Mouse (Mus musculus) brain, embryonic 18.5 days (tissue): ENCODE measurements around the gene Ccpg1.

ENCODE experiments used
- DNase-seq: peaks from one replicate; pipeline ENCODE4 v3.0.0-alpha.2; 2012; ENCODE audit warnings: low read depth, low spot score

Ccpg1 gene

DNA sequence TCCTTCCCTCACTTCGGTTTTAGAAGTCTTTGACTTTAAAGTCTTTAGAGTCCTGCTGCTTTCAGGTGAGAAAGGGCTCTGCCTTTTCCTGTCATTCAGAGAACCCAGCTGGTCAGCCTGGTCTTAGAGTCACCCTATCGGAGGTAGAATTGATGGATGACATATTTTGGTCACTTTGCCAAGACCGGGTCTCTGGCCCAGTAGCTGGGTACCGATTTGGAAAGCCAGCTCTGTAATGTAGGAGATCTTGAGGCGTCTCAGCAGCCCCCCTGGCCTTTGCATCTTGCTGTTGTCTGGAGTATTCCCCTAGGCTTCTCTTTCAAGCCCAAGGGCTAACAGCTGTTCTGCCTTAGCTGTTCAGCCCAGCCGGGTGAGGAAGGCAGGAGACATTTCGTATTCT lies 60.0 kb downstream of the Ccpg1 start:
- DNase-seq = no peak

DNA sequence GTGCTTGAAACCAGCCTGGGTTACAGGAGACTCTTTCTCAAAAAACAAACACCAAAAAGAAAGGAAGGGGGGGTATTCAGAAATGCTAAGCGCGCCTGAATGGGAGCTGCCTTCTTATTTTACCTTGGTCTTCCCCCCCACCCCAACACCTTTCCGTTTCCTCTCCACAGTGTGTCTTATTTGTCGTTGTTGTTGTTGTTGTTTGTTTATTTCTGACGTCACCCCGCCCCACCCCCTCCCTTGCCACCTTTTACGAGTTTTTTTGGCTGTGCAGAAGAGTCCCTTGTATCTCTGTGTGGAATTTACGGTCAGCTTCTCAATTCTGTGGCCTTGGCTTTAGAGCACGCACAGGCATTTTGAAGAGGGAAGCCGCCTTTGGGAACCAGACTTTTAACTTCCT lies 60.5 kb downstream of the Ccpg1 start:
- no peak for DNase-seq

DNA sequence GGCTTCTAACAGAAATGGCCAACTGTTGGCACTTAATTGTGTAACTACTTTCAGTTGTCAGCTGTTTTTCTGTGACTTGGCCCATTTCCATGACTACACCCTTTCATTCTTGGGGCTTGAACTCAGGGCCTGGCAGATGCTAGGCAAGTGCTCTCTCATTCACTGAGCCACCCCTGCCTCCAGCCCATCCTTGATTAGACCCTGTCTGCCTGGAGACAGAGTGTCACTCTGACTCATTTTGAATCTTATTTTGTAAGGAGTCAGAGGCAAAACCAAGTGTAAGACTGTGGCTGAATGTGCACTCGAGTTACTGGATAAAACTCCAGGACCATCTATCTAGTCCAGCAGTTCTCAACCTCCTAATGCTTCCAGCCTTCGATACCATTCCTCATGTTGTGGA lies 62.7 kb downstream of the Ccpg1 start:
- DNase-seq = no peak

DNA sequence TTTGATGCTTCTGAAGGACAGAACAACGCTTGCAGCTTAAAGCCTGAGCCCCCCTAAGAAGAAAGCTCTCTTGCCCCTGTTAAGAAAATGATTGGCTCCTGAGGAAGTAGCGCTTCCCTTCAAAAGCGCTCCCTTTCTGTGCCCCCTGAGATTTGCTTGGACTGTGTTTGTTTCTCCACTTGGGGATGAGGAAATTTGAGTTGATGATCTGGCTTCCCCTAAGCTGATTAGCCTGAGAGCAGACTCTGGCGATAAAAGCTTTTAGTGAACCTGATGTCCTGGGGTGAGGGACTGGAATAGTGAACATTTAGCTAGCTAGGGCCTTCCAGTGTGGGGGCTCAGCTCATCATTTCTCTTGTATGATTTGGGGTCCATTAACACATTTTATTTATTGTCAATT lies 63.7 kb downstream of the Ccpg1 start:
- DNase-seq = no peak

DNA sequence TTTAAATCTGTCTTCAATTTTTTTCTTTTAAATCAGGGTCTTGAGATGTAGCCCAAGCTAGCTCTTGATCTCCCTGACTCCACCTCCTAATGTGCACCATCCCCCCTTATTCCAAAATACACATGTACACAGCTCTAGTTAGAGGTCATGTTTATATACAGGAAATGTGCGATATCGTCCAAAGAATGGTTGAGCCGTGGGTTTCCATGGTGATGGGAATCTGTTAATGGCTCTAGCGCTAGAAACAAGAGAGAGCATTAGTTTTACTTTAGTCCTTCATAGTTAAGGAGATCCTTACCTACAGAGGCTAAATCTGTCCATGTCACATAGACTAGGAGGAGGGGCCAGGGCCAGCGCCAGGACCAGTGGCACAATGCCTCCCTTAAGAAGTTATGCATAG lies 64.6 kb downstream of the Ccpg1 start:
- DNase-seq = no peak

DNA sequence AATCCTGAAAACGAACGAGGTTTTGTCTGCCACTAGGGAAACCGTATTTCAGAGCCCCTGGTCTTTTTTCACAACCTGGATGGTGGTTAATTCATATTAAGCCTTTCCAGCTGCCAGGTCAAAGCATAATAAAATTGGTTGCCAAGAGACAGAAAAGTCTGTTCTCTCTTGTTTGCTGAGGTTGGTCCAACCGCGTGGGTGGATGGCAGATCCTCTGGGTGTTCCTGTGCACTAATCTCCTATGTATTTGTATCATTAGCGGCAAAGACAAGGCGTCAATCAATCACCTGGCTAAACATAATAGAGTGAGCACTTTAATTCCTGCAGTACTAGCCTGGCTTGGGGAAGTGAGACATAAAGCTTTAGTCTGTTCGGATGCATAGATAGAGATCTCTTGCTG lies 65.4 kb downstream of the Ccpg1 start:
- DNase-seq = no peak

DNA sequence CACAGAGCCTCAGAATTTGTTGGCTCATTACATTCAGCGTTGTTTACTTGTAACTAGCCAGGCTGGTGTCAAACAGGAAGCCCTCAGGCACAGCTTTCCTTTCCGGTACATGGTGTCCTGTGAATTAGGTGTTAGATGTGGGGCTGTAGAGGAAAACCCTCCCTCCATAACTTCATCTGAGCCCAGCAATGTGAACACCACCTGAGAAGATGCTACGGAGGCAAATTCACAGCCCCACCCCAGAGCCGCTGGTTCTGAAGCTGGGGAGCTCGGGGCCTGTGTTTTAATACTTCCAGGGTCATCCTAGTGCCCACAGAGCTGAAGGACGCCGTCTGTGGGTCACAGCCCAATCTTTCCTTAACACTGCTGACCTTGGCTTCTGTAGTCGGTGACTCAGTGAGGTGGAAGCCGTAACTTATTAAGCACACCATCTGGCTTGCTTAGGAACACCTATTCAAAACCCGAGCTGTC lies 70.2 kb downstream of the Ccpg1 start:
- DNase-seq = no peak

DNA sequence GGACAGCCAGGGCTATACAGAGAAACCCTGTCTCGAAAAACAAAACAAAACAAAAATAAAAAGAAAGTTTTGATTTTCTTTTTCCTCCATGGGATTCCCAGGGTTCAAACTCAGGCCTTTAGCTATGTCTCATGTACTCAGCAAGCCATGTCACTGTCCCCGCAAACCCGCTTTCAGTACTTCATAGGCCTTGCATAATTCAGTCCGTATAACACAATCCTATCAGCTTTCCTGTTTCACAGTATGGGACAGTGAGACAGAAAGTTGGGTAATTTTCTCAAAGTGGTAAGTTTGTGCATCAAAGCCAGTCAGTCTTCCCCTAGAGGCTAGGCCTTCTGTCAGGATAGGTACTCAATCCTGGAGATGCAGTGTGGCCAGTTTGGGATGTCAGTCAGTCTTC lies 74.0 kb downstream of the Ccpg1 start:
- no peak for DNase-seq

DNA sequence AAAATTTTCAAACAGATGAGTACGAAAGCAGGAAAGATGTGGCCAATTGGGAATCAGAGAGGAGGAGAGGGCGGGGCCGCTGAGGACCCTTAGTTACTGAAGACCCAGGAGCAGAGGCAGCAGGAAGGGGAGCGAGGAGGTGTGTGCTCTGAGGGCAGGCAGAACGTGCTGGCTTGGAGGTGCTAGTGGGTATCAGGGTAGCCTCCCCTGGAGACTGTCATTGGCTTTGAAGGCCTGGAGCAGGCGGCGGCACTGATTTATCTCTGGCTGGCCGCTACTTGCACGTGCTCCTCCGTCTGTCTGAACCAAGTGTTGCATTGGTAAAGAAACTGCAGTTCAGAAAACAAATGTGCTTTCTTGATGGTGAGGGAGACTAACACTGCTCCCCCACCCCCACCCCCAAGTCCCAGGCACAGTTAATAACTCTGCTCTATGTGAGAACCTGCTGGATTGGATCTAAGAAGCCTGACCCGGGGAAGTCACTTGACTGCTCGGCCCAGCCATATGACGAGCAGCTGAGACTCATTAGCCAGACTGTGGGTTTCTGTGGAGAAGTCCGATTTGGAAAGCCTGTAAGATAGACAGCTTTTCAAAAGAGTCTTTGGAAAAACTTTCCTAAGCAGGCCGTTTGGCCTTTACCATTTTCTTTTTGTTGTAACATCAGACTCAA lies 78.5 kb downstream of the Ccpg1 start:
- DNase-seq = no peak
